Mouse (Mus musculus): ENCODE data around the gene Svs2. TPM values are rescaled to one million over a fixed set of nuclear protein-coding genes. Genes with fewer than 3 reads are reported as not detected.

The Svs2 gene
- polyA plus RNA-seq (2012; rRNA removed), result not detected in 2 replicates

DNA sequence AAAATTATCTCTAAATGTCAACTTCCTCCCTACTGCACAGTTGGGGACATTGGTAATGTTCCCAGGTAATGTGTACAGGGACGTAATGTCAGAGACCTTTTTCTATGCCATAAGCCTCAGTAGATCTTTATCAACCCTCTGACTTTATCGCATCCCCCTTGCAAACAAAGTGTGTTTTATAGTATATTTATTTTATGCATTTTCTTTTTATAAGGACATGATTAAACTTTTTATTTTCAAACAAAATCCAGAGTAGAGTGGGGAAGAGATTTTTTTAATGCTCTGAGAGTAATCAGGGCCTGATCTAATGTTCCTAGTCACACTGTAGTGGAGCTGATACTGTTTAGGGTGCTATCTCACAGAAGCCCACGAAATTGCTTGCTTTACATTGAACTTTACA lies at the start of gene Svs2:
Svs2 (minus strand) TSS at position 101 of the 400 bp plus-strand sequence.

DNA sequence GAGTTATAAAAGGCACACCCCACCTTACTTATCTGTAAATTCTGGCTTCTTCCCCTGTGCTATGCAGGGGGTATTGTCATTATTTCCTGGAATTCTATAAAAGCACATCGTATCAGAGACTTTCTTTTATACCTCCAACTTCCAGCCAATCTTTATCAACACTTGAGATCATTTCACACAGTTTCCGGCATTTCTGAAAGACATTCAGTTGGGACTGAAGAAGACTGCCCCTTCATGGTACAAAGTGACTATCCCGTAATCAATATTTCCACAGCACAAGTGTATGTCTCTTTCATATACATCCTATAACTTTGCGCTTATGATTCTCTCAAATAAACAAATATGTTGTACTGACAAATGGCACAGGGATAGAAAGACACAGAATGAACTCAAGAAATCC lies 40.1 kb upstream of the Svs2 start, which contains the start of gene Svs4:
Svs4 (minus strand) TSS at position 101 of the 400 bp plus-strand sequence.

GRCm38 (mm10) chr2:164256540-164256939 lies 18.3 kb upstream of the Svs2 start, which contains the start of gene Svs3b:
TSS of gene Svs3b (minus strand) at chr2:164256640.

DNA sequence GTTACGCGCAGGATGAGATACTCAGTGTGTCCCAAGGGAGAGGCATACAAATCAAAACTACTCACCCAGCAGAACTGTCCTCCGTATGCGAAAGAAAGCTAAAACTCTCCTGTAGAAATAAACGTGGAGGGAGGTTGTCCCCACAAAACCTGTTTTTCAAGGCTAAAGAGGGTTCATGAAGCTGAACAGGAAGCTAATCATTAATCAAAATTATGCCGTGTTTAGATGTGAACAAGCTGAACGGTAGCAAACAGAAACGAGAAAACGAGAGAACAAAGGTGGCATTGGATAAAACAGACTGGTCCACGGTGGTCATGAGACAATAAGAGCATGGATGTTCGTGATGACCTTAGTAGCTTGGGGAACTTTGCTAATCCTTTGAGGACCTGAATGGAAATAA lies 16.7 kb downstream of the Svs2 start, which contains the start of gene Wfdc15b:
Wfdc15b (minus strand) TSS at position 139 of the 400 bp plus-strand sequence.

GRCm38 (mm10) chr2:164199626-164200327 lies 38.5 kb downstream of the Svs2 start, which contains the start of gene Wfdc15a:
TSS of gene Wfdc15a (minus strand) at chr2:164200130.

GRCm38 (mm10) chr2:164190576-164190975 lies 47.7 kb downstream of the Svs2 start, which contains the start of gene Wfdc12:
TSS of gene Wfdc12 (minus strand) at chr2:164190608.

Other genes starting within 250 kb of the Svs2 start
- gene Ywhab, start 243.5 kb downstream of the Svs2 start, polyA plus RNA-seq (2012; rRNA removed), result 31.1 and 37.7 TPM in 2 replicates
- 0.29 and 0.33 TPM in 2 replicates for gene Pabpc1l, start 213.0 kb downstream of the Svs2 start, polyA plus RNA-seq (2012; rRNA removed)
- 11.5 and 12.1 TPM in 2 replicates for gene Stk4, start 168.1 kb downstream of the Svs2 start, polyA plus RNA-seq (2012; rRNA removed)
- 10.0 and 12.8 TPM in 2 replicates for gene Tomm34, start 167.3 kb downstream of the Svs2 start, polyA plus RNA-seq (2012; rRNA removed)
- gene Kcns1, start 67.4 kb downstream of the Svs2 start, polyA plus RNA-seq (2012; rRNA removed), result 0.01 TPM in 1 of 2 replicates, not detected in the other
- not detected in 2 replicates for gene Wfdc5, start 55.7 kb downstream of the Svs2 start, polyA plus RNA-seq (2012; rRNA removed)
- gene Wfdc12, start 47.9 kb downstream of the Svs2 start, polyA plus RNA-seq (2012; rRNA removed), result not detected in 2 replicates
- not detected in 2 replicates for gene Wfdc15a, start 38.3 kb downstream of the Svs2 start, polyA plus RNA-seq (2012; rRNA removed)
- gene Wfdc15b, start 16.8 kb downstream of the Svs2 start, polyA plus RNA-seq (2012; rRNA removed), result 0.12 TPM in 1 of 2 replicates, not detected in the other
- gene Svs3b, start 18.2 kb upstream of the Svs2 start, polyA plus RNA-seq (2012; rRNA removed), result not detected in 2 replicates
- gene Svs4, start 40.0 kb upstream of the Svs2 start, polyA plus RNA-seq (2012; rRNA removed), result not detected in 2 replicates
- gene Svs3a, start 50.8 kb upstream of the Svs2 start, polyA plus RNA-seq (2012; rRNA removed), result not detected in 2 replicates
- gene Svs6, start 78.3 kb upstream of the Svs2 start, polyA plus RNA-seq (2012; rRNA removed), result not detected in 2 replicates
- not detected in 2 replicates for gene Svs5, start 94.3 kb upstream of the Svs2 start, polyA plus RNA-seq (2012; rRNA removed)
- 8.6 and 9.0 TPM in 2 replicates for gene Slpi, start 150.6 kb upstream of the Svs2 start, polyA plus RNA-seq (2012; rRNA removed)
- 0.07 TPM in 1 of 2 replicates, not detected in the other for gene Rbpjl, start 164.7 kb upstream of the Svs2 start, polyA plus RNA-seq (2012; rRNA removed)
- 0.06 and 0.24 TPM in 2 replicates for gene Matn4, start 166.7 kb upstream of the Svs2 start, polyA plus RNA-seq (2012; rRNA removed)
- gene Sdc4, start 205.4 kb upstream of the Svs2 start, polyA plus RNA-seq (2012; rRNA removed), result 10.9 and 13.1 TPM in 2 replicates
- 13.3 and 16.2 TPM in 2 replicates for gene Sys1, start 218.5 kb upstream of the Svs2 start, polyA plus RNA-seq (2012; rRNA removed)
- 0.15 and 0.50 TPM in 2 replicates for gene Gm20458, start 222.5 kb upstream of the Svs2 start, polyA plus RNA-seq (2012; rRNA removed)
- not detected in 2 replicates for gene Trp53tg5, start 235.3 kb upstream of the Svs2 start, polyA plus RNA-seq (2012; rRNA removed)
- 5.0 and 5.1 TPM in 2 replicates for gene Dbndd2, start 247.6 kb upstream of the Svs2 start, polyA plus RNA-seq (2012; rRNA removed)